Mouse (Mus musculus): Measurements from ENCODE around the gene Tbx2. TPM values are rescaled to one million over a fixed set of nuclear protein-coding genes. Genes with fewer than 3 reads are reported as not detected.

The Tbx2 gene
- polyA plus RNA-seq, 1 experiment = 3.5 TPM

DNA sequence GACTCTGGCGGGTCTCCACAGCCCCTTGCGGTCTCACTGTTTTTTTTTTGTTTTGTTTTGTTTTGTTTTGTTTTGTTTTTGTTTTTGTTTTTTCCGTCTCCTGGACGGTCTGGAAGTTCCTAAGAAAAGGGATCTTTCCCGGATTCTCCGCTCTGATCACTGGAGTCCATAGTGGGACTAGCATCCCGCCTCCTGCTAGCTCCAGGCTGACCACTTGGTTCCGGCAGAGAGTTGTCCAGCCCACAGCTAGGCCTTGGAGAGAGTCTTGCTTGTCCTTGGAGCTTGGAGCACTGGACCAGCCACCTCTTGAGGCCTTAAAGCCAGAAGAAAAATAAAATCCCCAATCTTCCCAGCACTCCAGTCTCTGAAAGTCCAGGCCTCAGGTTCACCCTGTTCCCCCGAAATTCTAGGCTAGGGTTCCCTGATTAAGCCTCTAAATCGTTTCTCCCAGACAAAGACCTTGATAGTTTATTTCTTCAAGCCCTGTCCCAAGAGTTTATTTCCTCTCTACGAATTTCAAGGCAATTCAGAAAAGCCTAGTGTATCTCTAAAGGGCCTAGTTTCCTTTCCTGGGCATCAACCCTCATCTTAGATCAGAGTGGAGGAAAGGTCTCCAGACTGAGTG, 1.5 kb downstream of the Tbx2 start:
- Histone ChIP-seq H3K4me1 (ENCODE audit: control insufficient read depth, insufficient read depth, low read length) (peaks cover 3% of the 10 kb centered on the region; the same call in 1 of the 2 replicates), H3K27me3 (ENCODE audit: control insufficient read depth, insufficient read depth, low read length) (peaks cover 38% of the 10 kb centered on the region; the same call in 1 of the 2 replicates), H3K4me3 (replicated peaks; ENCODE audit: insufficient read depth, low read depth, low read length) (no peak overlapping the region), H3K27ac (ENCODE audit: insufficient read depth, low read length) (no peak overlapping the region)
- TF ChIP-seq POLR2A (IDR thresholded peaks at IDR 0.05; ENCODE audit: borderline replicate concordance, insufficient read depth, low read length) (no peak), CTCF (IDR thresholded peaks at IDR 0.05; ENCODE audit: borderline replicate concordance, insufficient read depth, low read depth, low read length) (no peak)
- peak in 1 of 2 experiments; percentile 57 for DNase-seq
- WGBS = 26% methylated on average over 11 of the region's 11 CpGs

DNA sequence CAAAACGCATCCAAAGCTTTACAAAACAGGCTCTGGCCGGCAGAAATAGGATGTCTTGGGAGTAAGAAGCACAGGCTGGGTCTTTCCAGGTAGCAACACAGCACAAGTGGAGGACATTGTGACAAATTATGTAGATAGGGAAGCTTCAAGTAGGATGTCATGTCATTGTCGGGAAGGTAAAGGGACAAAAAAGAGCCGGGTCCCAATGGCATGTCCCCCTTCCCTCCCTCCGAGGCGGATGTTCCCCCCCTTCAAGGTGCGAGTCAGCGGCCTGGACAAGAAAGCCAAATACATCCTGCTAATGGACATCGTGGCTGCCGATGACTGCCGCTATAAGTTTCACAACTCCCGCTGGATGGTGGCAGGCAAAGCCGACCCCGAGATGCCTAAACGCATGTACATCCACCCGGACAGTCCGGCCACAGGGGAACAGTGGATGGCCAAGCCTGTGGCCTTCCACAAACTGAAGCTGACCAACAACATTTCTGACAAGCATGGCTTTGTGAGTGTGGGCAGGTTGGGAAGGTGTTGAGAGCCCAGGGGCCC, 2.1 kb downstream of the Tbx2 start:
- Histone ChIP-seq H3K27ac (ENCODE audit: insufficient read depth, low read length) (no peak overlapping the region), H3K4me1 (ENCODE audit: control insufficient read depth, insufficient read depth, low read length) (peaks cover 3% of the 10 kb centered on the region; the same call in 1 of the 2 replicates), H3K27me3 (ENCODE audit: control insufficient read depth, insufficient read depth, low read length) (peaks cover 40% of the 10 kb centered on the region; the same call in 1 of the 2 replicates), H3K4me3 (replicated peaks; ENCODE audit: insufficient read depth, low read depth, low read length) (no peak overlapping the region)
- no peak for DNase-seq
- no peak for TF ChIP-seq POLR2A (IDR thresholded peaks at IDR 0.05; ENCODE audit: borderline replicate concordance, insufficient read depth, low read length)
- no peak for TF ChIP-seq CTCF (IDR thresholded peaks at IDR 0.05; ENCODE audit: borderline replicate concordance, insufficient read depth, low read depth, low read length)
- 28% methylated on average over 17 of the region's 17 CpGs for WGBS

DNA sequence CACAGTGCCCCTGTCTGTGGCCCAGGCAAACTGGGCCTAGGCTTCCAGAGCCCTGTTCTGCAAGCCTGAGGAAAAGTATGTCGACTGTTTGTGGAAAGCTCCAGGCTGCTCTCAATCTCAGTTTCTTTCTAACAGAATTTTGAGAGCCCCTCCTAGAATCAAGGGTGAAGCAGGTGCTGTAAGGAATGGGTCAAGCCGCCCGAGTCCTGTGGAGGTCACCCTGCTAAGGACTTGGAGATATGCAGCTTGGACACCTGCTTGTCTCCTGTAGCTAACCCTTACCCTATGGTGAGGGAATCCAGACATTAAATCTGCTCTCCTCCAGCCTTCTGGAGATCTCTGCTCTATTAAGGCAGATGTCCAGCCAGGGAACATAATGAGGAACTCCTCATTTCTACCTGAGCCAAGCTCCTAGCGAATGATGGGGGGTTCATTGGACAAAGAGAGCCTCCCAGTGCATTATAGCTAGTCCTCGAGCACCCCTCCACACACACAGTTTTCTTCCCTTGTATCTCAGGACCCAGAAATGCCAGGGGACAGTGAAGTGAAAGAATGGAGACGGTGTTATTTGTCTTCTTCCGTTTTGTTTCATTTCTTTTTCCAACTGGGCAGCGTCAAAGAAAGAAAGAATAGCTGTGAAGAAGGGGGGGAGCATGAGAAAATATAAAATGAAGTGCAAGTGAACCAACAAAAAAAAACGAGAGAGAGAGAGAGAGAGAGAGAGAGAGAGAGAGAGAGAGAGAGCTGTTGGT, 2.8 kb downstream of the Tbx2 start:
- Histone ChIP-seq H3K27me3 (ENCODE audit: control insufficient read depth, insufficient read depth, low read length) (peaks cover 40% of the 10 kb centered on the region; the same call in 1 of the 2 replicates), H3K4me1 (ENCODE audit: control insufficient read depth, insufficient read depth, low read length) (peaks cover 3% of the 10 kb centered on the region; the same call in 1 of the 2 replicates), H3K27ac (ENCODE audit: insufficient read depth, low read length) (no peak overlapping the region), H3K4me3 (replicated peaks; ENCODE audit: insufficient read depth, low read depth, low read length) (no peak overlapping the region)
- WGBS = 20% methylated on average over 9 of the region's 9 CpGs
- TF ChIP-seq POLR2A (IDR thresholded peaks at IDR 0.05; ENCODE audit: borderline replicate concordance, insufficient read depth, low read length) (no peak), CTCF (IDR thresholded peaks at IDR 0.05; ENCODE audit: borderline replicate concordance, insufficient read depth, low read depth, low read length) (no peak)
- no peak for DNase-seq

DNA sequence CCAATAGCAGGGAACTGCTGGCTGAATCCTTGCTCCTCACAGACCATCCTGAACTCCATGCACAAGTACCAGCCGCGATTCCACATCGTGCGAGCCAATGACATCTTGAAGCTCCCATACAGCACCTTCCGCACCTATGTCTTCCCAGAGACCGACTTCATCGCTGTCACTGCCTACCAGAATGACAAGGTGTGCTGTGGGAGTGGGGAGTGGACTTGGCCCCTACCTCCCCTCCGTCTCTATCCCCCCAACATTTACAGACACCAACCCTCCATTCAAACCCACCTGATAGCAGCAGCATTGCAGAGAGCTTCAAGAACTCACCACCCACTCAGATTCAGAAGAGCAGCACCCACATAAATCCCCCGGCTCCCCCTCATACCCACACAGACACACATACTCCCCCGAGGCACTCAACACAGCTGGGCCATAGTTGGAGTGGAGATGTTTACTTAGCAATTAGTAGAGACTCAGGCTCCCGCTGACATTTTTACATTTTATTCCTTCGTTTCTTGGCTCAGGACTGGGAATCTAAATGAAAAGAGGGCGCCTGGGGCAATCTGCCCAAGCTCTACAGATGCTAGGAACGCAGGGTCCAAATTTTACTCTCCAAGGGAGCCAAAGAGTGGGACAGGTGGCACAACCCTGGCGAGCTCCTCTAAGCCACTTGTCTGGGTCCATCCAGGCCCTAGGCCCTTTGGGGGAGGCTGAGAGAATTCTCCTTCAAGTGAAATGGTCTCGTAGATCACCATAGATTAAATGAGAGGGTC, 3.6 kb downstream of the Tbx2 start:
- Histone ChIP-seq H3K27ac (ENCODE audit: insufficient read depth, low read length) (no peak overlapping the region), H3K4me1 (ENCODE audit: control insufficient read depth, insufficient read depth, low read length) (peaks cover 3% of the 10 kb centered on the region; the same call in 1 of the 2 replicates), H3K4me3 (replicated peaks; ENCODE audit: insufficient read depth, low read depth, low read length) (no peak overlapping the region), H3K27me3 (ENCODE audit: control insufficient read depth, insufficient read depth, low read length) (peaks cover 45% of the 10 kb centered on the region; the same call in 1 of the 2 replicates)
- 7% methylated on average over 16 of the region's 16 CpGs for WGBS
- no peak for TF ChIP-seq POLR2A (IDR thresholded peaks at IDR 0.05; ENCODE audit: borderline replicate concordance, insufficient read depth, low read length)
- TF ChIP-seq CTCF (IDR thresholded peaks at IDR 0.05; ENCODE audit: borderline replicate concordance, insufficient read depth, low read depth, low read length) = no peak
- no peak for DNase-seq

DNA sequence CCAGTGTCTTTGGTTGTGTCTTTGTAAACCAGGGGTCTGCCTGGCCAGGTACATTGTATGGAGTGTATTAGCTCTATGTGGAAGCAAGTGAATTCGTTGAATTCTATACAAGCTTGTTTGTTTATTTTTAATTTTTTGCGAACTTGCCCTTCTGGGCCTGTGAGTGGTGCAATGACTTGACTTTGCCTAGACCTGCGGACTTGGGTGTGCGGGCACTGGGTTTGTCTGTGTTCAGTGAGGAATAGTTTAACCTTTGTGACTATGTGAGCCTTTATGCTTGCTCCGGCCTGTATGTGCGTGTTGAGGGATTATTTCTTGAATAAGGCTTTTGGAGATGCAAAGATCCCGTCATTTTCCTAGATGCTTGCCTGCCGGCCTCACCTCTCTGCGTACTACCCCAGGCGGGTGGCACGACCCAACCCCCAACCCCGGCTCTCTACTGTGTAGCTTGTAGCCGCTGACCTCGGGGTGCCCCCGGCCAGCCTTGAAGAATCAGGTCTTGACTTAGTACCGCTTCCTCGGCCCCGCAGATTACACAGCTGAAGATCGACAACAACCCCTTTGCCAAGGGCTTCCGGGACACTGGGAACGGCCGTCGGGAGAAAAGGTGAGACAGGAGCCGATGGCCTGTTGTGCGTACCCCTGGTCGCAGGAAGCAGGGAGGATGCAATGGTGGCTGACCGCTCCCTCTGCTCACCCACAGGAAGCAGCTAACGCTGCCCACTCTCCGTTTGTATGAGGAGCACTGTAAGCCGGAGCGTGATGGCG, 4.4 kb downstream of the Tbx2 start:
- H3K27me3 ChIP-seq (ENCODE audit: control insufficient read depth, insufficient read depth, low read length) = peaks cover 49% of the 10 kb centered on the region; the same call in 1 of the 2 replicates
- 8% methylated on average over 32 of the region's 32 CpGs for WGBS
- DNase-seq = peak in 1 of 2 experiments; percentile 35
- no peak for TF ChIP-seq CTCF (IDR thresholded peaks at IDR 0.05; ENCODE audit: borderline replicate concordance, insufficient read depth, low read depth, low read length)
- TF ChIP-seq POLR2A (IDR thresholded peaks at IDR 0.05; ENCODE audit: borderline replicate concordance, insufficient read depth, low read length) = no peak
- H3K4me3 ChIP-seq (replicated peaks; ENCODE audit: insufficient read depth, low read depth, low read length) = no peak overlapping the region
- peaks cover 3% of the 10 kb centered on the region; the same call in 1 of the 2 replicates for H3K4me1 ChIP-seq (ENCODE audit: control insufficient read depth, insufficient read depth, low read length)
- H3K27ac ChIP-seq (ENCODE audit: insufficient read depth, low read length) = no peak overlapping the region

DNA sequence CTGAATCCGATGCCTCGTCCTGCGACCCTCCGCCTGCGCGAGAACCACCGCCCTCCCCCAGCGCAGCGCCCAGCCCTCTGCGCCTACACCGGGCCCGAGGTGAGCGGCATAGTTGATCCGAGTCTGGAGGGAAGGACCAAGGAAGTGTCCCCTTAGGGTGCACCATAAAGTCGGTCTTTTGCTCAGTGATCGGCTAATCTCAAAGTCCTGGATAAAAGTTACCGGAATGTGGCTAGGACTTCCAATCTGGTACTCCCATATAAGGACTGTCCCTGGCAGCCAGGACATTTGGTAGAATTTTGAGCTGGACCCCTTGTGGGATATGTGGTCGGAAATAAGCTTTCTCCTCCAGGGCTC, 4.9 kb downstream of the Tbx2 start:
- Histone ChIP-seq H3K27ac (ENCODE audit: insufficient read depth, low read length) (no peak overlapping the region), H3K4me1 (ENCODE audit: control insufficient read depth, insufficient read depth, low read length) (peaks cover 3% of the 10 kb centered on the region; the same call in 1 of the 2 replicates), H3K27me3 (ENCODE audit: control insufficient read depth, insufficient read depth, low read length) (peaks cover 51% of the 10 kb centered on the region; the same call in 1 of the 2 replicates), H3K4me3 (replicated peaks; ENCODE audit: insufficient read depth, low read depth, low read length) (no peak overlapping the region)
- WGBS = 2% methylated on average over 18 of the region's 18 CpGs
- DNase-seq = no peak
- TF ChIP-seq CTCF (IDR thresholded peaks at IDR 0.05; ENCODE audit: borderline replicate concordance, insufficient read depth, low read depth, low read length) (no peak), POLR2A (IDR thresholded peaks at IDR 0.05; ENCODE audit: borderline replicate concordance, insufficient read depth, low read length) (no peak)

All from cerebellum, adult 2 months (tissue).